Mouse (Mus musculus) kidney, postnatal 0 days (tissue): ENCODE results near the gene Snx9. TPM values are rescaled to one million over a fixed set of nuclear protein-coding genes. Genes with fewer than 3 reads are reported as not detected.

Experiments used
- ATAC-seq: fragments of 200-750 bp; cut with Nextera tagmentation; replicated peaks from 2 replicates; pipeline ENCODE4 v1.8.0; 2017; ENCODE audit warnings: low read depth, moderate number of reproducible peaks, moderate TSS enrichment, moderate library complexity; ENCODE audit not compliant: low FRiP score
- DNase-seq: peaks from one replicate; pipeline ENCODE4 v3.0.0-alpha.2; 2016; ENCODE audit warnings: low spot score
- H3K27ac ChIP-seq: fragments of 300-500 bp; sonication (generic); 2 replicates; pipeline ENCODE4 v1.5.1; 2014; ENCODE audit warnings: mild to moderate bottlenecking
- H3K27me3 ChIP-seq: fragments of 300-500 bp; sonication (generic); 2 replicates; pipeline ENCODE4 v1.6.1; 2014; ENCODE audit warnings: low read length, mixed read lengths; ENCODE audit not compliant: insufficient read depth
- H3K36me3 ChIP-seq: fragments of 300-500 bp; sonication (generic); 2 replicates; pipeline ENCODE4 v1.6.1; 2014; ENCODE audit warnings: low read length, mixed read lengths; ENCODE audit not compliant: insufficient read depth
- H3K4me1 ChIP-seq: fragments of 300-500 bp; sonication (generic); replicated peaks from 2 replicates; pipeline ENCODE4 v1.6.1; 2014; ENCODE audit warnings: antibody characterized with exemption, low read length, mixed read lengths; ENCODE audit not compliant: insufficient read depth
- H3K4me2 ChIP-seq: fragments of 300-500 bp; sonication (generic); 2 replicates; pipeline ENCODE4 v1.6.1; 2014; ENCODE audit warnings: mild to moderate bottlenecking, low read length, moderate library complexity, mixed read lengths
- H3K4me3 ChIP-seq: fragments of 300-500 bp; sonication (generic); replicated peaks from 2 replicates; pipeline ENCODE4 v1.5.1; 2014; ENCODE audit warnings: low read depth, low read length
- H3K9ac ChIP-seq: fragments of 300-500 bp; sonication (generic); 2 replicates; pipeline ENCODE4 v1.6.1; 2014; ENCODE audit warnings: low read depth, low read length
- H3K9me3 ChIP-seq: fragments of 300-500 bp; sonication (generic); replicated peaks from 2 replicates; pipeline ENCODE4 v1.6.1; 2016; ENCODE audit warnings: low read length, inconsistent platforms, mixed read lengths
- CTCF ChIP-seq: IDR thresholded peaks from 2 replicates; pipeline ENCODE4 v1.5.1; 2016; ENCODE audit warnings: antibody characterized with exemption, low read depth, mild to moderate bottlenecking, moderate library complexity
- WGBS: fragments of 180-500 bp; shearing (Covaris S2); extraction: QIAGEN DNeasy Blood & Tissue Kit; methylation state at CpG from one replicate; pipeline ENCODE4 v1.1.7; 2014; 5-methylcytosine and 5-hydroxymethylcytosine counted together
- polyA plus RNA-seq: library from polyadenylated mRNA; unstranded; fragments of >200 nt; fragmentation: Nextera tagmentation; extraction: Ambion mirVana; gene quantifications from 2 replicates; pipeline ENCODE4 v1.2.1, GENCODE M21; 2015

Gene Snx9
- polyA plus RNA-seq, 1 experiment from 2014 or later: 41.9 TPM

DNA sequence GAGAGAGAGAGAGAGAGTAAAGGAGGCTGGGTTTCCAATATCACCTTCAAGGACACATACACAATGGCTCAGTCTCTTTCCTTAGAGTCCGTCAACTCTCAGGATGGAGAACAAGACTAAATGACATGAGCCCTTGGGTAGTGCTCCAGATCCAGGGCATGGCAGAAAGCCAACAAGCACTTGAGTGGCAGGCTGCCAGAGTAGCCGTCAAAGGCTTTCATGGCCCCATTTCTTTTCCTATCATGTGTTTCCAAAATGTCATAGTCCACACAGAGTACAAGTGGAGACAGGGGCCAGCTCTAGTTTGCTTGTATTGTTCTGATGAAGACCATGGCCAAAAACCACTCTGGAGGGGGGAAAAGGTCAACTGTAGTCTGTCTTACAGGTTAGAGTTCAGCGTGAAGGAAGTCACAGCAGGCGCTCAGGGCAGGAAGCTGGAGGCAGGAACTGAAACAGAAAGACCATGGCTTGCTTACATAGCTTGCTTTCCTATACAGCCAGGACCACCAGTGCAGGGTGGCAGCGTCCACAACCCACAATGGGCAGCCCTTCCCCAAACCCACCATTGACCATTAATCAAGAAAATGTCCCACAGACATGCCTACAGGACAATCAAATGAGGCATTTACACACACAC, 43.9 kb upstream of the Snx9 start:
- DNase-seq: no peak

GRCm38 (mm10) chr17:5798221-5798801, 42.8 kb upstream of the Snx9 start:
- H3K9ac ChIP-seq: no peak overlapping the region
- 39% methylated on average over 13 of the region's 13 CpGs for WGBS
- H3K9me3 ChIP-seq: no peaks in the 10 kb centered on the region
- ATAC-seq (no peak), DNase-seq (no peak)
- H3K27ac ChIP-seq: no peak overlapping the region
- H3K4me3 ChIP-seq: no peak overlapping the region
- H3K4me2 ChIP-seq: no peak overlapping the region
- H3K27me3 ChIP-seq: no peaks in the 10 kb centered on the region
- no peak for TF ChIP-seq CTCF
- peaks cover 8% of the 10 kb centered on the region; the same call in 1 of the 2 replicates for H3K4me1 ChIP-seq
- no peaks in the 10 kb centered on the region for H3K36me3 ChIP-seq

More for the DNA sequence above, 43.9 kb upstream of the Snx9 start:
- no peak overlapping the region for H3K27ac ChIP-seq
- no peaks in the 10 kb centered on the region for H3K36me3 ChIP-seq
- no peak for ATAC-seq
- H3K9ac ChIP-seq: no peak overlapping the region
- no peak overlapping the region for H3K4me2 ChIP-seq
- TF ChIP-seq CTCF: no peak
- no peaks in the 10 kb centered on the region for H3K27me3 ChIP-seq
- H3K4me1 ChIP-seq: peaks cover 8% of the 10 kb centered on the region; the same call in 1 of the 2 replicates
- H3K4me3 ChIP-seq: no peak overlapping the region
- 67% methylated on average over 5 of the region's 5 CpGs for WGBS
- H3K9me3 ChIP-seq: no peaks in the 10 kb centered on the region

DNA sequence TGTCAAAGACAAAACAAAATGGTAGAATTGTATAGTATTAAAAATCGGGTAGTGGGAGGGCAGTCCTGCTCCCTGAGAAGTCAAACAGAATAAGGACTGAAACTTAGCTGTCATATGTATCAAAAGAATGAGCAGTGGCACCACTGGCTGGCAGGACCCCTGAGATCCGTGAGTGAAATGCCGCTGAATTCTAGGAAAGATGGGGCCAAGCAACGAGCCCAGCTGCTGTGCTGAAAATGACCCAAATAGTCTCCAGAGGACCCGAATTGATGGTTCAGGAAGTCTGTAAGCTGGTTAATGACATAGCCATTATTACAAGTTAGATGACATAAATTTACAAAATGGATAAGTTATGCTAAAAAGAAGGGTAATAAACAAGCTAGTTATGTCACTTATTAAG, 42.2 kb upstream of the Snx9 start:
- DNase-seq: no peak

GRCm38 (mm10) chr17:5799396-5800021, 41.6 kb upstream of the Snx9 start:
- 82% methylated on average over 17 of the region's 17 CpGs for WGBS
- TF ChIP-seq CTCF: no peak
- no peak for ATAC-seq

More for the DNA sequence above, 42.2 kb upstream of the Snx9 start:
- peaks cover 8% of the 10 kb centered on the region; the same call in 1 of the 2 replicates for H3K4me1 ChIP-seq
- H3K9ac ChIP-seq: no peak overlapping the region
- no peaks in the 10 kb centered on the region for H3K9me3 ChIP-seq
- 65% methylated on average over 5 of the region's 5 CpGs for WGBS
- ATAC-seq: no peak
- H3K36me3 ChIP-seq: no peaks in the 10 kb centered on the region
- no peak overlapping the region for H3K4me3 ChIP-seq
- H3K4me2 ChIP-seq: no peak overlapping the region
- TF ChIP-seq CTCF: no peak
- H3K27ac ChIP-seq: no peak overlapping the region
- no peaks in the 10 kb centered on the region for H3K27me3 ChIP-seq

GRCm38 (mm10) chr17:5800254-5800653, 40.9 kb upstream of the Snx9 start:
- H3K36me3 ChIP-seq: no peaks in the 10 kb centered on the region
- no peak overlapping the region for H3K27ac ChIP-seq
- H3K27me3 ChIP-seq: no peaks in the 10 kb centered on the region
- no peak overlapping the region for H3K9ac ChIP-seq
- H3K4me3 ChIP-seq: no peak overlapping the region
- TF ChIP-seq CTCF: no peak
- no peak for ATAC-seq
- H3K9me3 ChIP-seq: no peaks in the 10 kb centered on the region
- 65% methylated on average over 2 of the region's 2 CpGs for WGBS
- DNase-seq: no peak
- no peak overlapping the region for H3K4me2 ChIP-seq
- peaks cover 18% of the 10 kb centered on the region for H3K4me1 ChIP-seq

More at GRCm38 (mm10) chr17:5799396-5800021, 41.6 kb upstream of the Snx9 start:
- Histone ChIP-seq H3K27me3 (no peaks in the 10 kb centered on the region), H3K4me2 (no peak overlapping the region), H3K27ac (no peak overlapping the region), H3K36me3 (no peaks in the 10 kb centered on the region), H3K4me1 (peaks cover 11% of the 10 kb centered on the region; the same call in 1 of the 2 replicates), H3K4me3 (no peak overlapping the region), H3K9ac (no peak overlapping the region), H3K9me3 (no peaks in the 10 kb centered on the region)
- DNase-seq: no peak

- Histone ChIP-seq H3K27me3 (no peaks in the 10 kb centered on the region), H3K4me1 (peaks cover 18% of the 10 kb centered on the region), H3K27ac (no peak overlapping the region), H3K36me3 (no peaks in the 10 kb centered on the region), H3K4me3 (no peak overlapping the region), H3K9ac (no peak overlapping the region), H3K9me3 (no peaks in the 10 kb centered on the region), H3K4me2 (no peak overlapping the region)
- DNase-seq (no peak), ATAC-seq (no peak)
- TF ChIP-seq CTCF: peak; percentile 36; the same call in 1 of the 2 replicates
- 78% methylated on average over 7 of the region's 7 CpGs for WGBS
These were observed 40.1 kb upstream of the Snx9 start for GRCm38 (mm10) chr17:5800824-5801560.
